Mouse (Mus musculus): ENCODE results near the gene Parvb. TPM values are rescaled to one million over a fixed set of nuclear protein-coding genes. Genes with fewer than 3 reads are reported as not detected.

Gene Parvb
- polyA plus RNA-seq, 1 experiment from 2014 or later = 3.7 TPM

DNA sequence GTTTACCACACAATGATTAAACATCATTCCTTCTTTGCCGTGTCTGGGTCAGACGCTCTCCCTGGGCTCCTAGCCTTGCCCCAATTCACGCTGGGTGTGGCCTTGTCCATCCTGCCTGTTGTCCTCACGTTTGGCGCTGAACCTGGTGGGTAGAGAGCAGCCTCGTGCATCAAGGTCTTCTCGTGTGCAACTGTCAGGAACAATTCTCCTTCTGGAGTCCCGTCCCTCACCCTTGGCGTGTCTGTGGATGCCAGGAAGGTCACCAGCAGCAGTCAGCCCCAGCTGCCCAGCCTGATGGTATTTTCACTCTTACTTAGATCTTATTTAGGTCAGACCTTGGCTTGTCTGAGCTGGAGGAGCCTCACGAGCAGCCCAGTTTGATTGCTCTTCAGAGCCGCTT lies 33.3 kb downstream of the Parvb start:
- H3K27ac ChIP-seq (replicated peaks) = no peak overlapping the region
- ATAC-seq (ENCODE audit: low FRiP score, low read depth) = no peak
- 0 out of 2 replicates have a peak, but pooled peaks cover 4% of the 10 kb centered on the region for H3K27me3 ChIP-seq
- 66% methylated on average over 11 of the region's 11 CpGs for WGBS
- no peak overlapping the region for H3K4me2 ChIP-seq
- no peak overlapping the region for H3K4me3 ChIP-seq
- no peaks in the 10 kb centered on the region for H3K36me3 ChIP-seq
- no peaks in the 10 kb centered on the region for H3K9me3 ChIP-seq
- peaks cover 18% of the 10 kb centered on the region for H3K4me1 ChIP-seq (replicated peaks)
- H3K9ac ChIP-seq = no peak overlapping the region

DNA sequence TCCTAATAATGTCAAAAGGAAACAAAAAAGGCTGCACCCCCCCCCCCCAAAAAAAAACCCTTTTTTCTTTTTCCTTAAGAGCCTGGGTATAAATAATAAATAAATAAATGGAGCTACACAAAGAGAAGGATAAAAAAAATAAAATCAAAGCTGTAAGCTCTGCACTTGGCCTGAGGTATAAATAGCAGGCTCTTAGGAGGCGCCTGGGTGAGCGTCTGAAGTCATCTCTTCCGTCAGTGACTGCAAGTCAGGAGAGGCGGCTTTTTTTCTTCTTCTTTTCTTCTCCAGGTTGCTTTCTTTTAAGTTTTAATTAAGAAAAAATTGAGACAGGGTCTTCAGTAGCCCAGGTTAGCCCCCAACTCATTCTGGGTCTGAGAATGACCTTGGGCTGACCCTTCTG lies 34.4 kb downstream of the Parvb start:
- H3K27ac ChIP-seq (replicated peaks) = no peak overlapping the region
- 0 out of 2 replicates have a peak, but pooled peaks cover 4% of the 10 kb centered on the region for H3K27me3 ChIP-seq
- peaks cover 7% of the 10 kb centered on the region; the same call in 1 of the 2 replicates for H3K4me1 ChIP-seq (replicated peaks)
- no peak overlapping the region for H3K4me3 ChIP-seq
- ATAC-seq (ENCODE audit: low FRiP score, low read depth) = no peak
- H3K4me2 ChIP-seq = no peak overlapping the region
- H3K9ac ChIP-seq = no peak overlapping the region
- no peaks in the 10 kb centered on the region for H3K9me3 ChIP-seq
- WGBS = 69% methylated on average over 4 of the region's 4 CpGs
- H3K36me3 ChIP-seq = no peaks in the 10 kb centered on the region

DNA sequence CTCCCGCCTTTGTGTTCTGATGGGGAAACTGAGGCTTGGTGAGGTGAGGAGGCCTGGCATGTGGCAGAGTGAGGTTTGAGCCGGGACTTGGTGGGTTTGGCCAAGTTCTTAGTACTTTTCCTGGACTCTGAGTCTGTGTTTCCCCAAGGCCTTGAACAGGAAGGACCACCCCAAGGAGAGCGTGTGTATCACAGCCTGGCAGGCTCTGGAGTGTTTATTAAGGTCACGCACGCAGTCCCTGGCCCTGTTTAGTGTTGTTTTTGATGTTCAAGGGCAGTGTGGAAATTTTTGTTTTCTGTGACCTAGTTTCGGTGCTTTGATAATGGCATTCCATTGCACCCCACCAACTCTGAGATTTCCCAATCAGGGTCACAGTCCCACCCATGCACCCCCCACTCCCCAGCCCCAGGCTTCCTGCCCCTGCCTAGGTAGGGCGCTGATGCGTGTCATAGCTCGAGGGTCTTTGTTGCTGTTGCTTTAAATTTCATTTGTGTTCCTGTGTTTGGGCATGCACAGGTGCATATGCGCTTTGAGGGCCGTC lies 35.9 kb downstream of the Parvb start:
- no peak overlapping the region for H3K27ac ChIP-seq (replicated peaks)
- no peak overlapping the region for H3K4me2 ChIP-seq

DNA sequence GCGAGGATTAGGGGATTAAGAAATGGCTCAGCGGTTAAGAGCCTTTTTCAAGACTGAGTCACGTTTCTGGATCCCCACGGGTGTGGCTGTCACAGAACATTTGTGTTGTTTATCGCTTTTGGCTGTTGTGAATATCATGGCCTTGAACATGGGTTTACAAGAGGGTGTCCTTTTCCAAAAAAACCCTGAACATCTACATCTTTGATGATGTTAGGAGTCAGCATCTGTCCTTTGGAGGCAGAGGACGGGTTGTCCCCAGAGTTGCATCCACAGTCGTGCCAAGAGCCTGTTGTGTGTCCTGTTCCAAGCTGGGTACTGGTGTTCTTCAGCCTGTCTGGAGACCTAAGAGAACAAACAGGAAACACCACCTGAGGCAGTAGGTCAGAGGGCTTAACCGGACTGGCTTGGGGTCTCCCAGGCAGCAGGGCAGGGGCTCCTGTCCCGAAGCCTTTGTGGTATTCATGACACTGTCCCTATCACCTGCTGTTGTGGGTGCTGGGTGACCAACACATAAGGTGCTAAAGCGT lies 37.3 kb downstream of the Parvb start:
- Histone ChIP-seq H3K9ac (no peak overlapping the region), H3K27me3 (0 out of 2 replicates have a peak, but pooled peaks cover 4% of the 10 kb centered on the region), H3K4me3 (no peak overlapping the region), H3K4me1 (replicated peaks) (no peaks in the 10 kb centered on the region), H3K4me2 (no peak overlapping the region), H3K36me3 (no peaks in the 10 kb centered on the region), H3K9me3 (no peaks in the 10 kb centered on the region), H3K27ac (replicated peaks) (no peak overlapping the region)
- WGBS = 89% methylated on average over 10 of the region's 10 CpGs
- no peak for ATAC-seq (ENCODE audit: low FRiP score, low read depth)

More for the DNA sequence above, 35.9 kb downstream of the Parvb start:
- ATAC-seq (ENCODE audit: low FRiP score, low read depth) = no peak
- 91% methylated on average over 11 of the region's 11 CpGs for WGBS
- Histone ChIP-seq H3K9ac (no peak overlapping the region), H3K9me3 (no peaks in the 10 kb centered on the region), H3K4me3 (no peak overlapping the region), H3K4me1 (replicated peaks) (peaks cover 6% of the 10 kb centered on the region; the same call in 1 of the 2 replicates), H3K36me3 (no peaks in the 10 kb centered on the region), H3K27me3 (0 out of 2 replicates have a peak, but pooled peaks cover 4% of the 10 kb centered on the region)

DNA sequence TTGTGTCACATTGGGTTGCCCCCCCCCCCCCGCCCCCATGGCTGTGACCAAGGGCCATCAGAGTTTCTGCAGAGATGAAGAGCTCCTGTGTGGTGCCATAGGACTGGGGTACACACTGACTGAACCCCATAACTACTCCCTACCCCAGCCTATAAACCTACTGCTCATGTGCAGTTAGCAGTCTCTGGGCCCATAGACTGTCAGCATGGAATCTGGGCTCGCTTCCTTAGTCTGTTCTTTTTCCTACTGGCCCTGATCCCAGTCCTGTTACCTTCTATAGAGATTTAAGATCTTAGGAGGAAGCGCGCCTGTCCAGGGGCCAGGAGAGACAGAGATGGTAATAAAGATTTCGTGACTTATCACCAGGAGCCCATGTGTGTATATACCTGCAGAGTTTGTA lies 38.2 kb downstream of the Parvb start:
- no peak for ATAC-seq (ENCODE audit: low FRiP score, low read depth)

DNA sequence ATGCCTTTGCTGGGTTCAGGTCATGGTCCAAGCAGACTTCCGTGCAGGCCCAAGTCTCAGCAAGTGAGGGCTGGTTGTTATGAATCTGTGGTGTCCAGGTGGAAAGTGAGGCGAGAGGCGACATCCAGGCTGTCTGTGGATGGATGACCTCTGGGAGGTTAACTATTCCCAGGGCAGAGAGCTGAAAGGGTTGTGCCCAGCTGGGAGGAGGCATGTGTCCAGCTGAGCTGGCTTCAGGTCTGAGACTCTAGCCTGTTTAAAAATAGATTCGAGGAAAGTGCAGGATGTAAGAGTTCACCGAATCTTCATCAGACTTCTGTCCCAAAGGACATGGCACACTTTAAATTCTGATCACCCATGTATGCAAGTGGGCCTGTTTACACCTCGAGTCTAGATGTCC lies 38.6 kb downstream of the Parvb start:
- no peak for ATAC-seq (ENCODE audit: low FRiP score, low read depth)
- 71% methylated on average over 6 of the region's 6 CpGs for WGBS

More for the DNA sequence above, 38.2 kb downstream of the Parvb start:
- Histone ChIP-seq H3K4me2 (no peak overlapping the region), H3K9ac (no peak overlapping the region), H3K27ac (replicated peaks) (no peak overlapping the region), H3K9me3 (no peaks in the 10 kb centered on the region), H3K36me3 (no peaks in the 10 kb centered on the region), H3K27me3 (no peaks in the 10 kb centered on the region), H3K4me1 (replicated peaks) (no peaks in the 10 kb centered on the region), H3K4me3 (no peak overlapping the region)
- 76% methylated on average over 5 of the region's 5 CpGs for WGBS

DNA sequence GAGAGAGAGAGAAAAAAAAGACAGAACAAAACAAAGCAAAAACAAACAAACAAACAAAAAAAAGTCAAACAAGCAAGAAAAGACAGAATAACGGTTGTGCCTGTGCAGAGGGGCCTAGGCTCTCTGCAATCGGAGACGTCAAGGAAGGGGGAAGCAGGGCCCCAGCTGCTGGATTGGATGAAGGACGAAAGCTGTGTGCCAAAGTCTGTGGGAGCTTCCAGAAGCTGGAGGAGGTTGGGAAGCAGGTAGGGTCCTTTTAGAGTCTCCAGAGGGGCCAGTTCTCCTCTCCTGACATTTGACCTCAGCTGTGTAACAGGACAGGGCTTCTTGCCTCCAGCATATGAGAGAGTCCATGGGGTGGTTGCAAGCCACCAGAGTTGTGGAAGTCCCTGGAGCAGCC lies 44.2 kb downstream of the Parvb start:
- Histone ChIP-seq H3K4me1 (replicated peaks) (0 out of 2 replicates have a peak, but pooled peaks cover 4% of the 10 kb centered on the region), H3K4me2 (no peak overlapping the region), H3K9me3 (no peaks in the 10 kb centered on the region), H3K27ac (replicated peaks) (no peak overlapping the region), H3K36me3 (no peaks in the 10 kb centered on the region), H3K27me3 (no peaks in the 10 kb centered on the region), H3K9ac (no peak overlapping the region), H3K4me3 (no peak overlapping the region)
- WGBS = 85% methylated on average over 4 of the region's 4 CpGs
- no peak for ATAC-seq (ENCODE audit: low FRiP score, low read depth)

More for the DNA sequence above, 38.6 kb downstream of the Parvb start:
- H3K4me3 ChIP-seq = no peak overlapping the region
- no peak overlapping the region for H3K4me2 ChIP-seq
- no peaks in the 10 kb centered on the region for H3K27me3 ChIP-seq
- no peaks in the 10 kb centered on the region for H3K9me3 ChIP-seq
- no peaks in the 10 kb centered on the region for H3K4me1 ChIP-seq (replicated peaks)
- H3K27ac ChIP-seq (replicated peaks) = no peak overlapping the region
- no peaks in the 10 kb centered on the region for H3K36me3 ChIP-seq
- H3K9ac ChIP-seq = no peak overlapping the region

DNA sequence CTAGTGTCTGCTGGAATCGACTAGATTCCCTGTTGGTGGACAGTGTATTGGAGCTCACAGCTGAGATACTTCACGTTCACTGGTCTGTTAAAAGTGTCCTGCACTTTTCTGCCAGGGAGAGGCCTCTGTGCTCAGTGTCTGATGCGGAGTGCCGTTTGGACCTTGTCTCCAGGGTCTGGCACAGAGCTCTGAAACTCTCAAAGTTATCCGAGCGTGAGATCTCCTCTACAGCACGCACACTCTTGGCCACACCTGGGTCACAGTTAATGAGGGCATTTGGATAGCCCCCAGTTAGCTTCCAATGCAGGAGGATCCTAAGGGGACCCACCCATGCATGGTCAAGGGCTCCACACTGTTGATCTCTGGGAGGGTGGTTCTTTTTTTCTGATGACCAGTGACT lies 46.2 kb downstream of the Parvb start:
- no peak overlapping the region for H3K4me3 ChIP-seq
- 0 out of 2 replicates have a peak, but pooled peaks cover 4% of the 10 kb centered on the region for H3K4me1 ChIP-seq (replicated peaks)
- no peak for ATAC-seq (ENCODE audit: low FRiP score, low read depth)
- H3K36me3 ChIP-seq = no peaks in the 10 kb centered on the region
- 71% methylated on average over 7 of the region's 7 CpGs for WGBS
- no peak overlapping the region for H3K9ac ChIP-seq
- H3K27ac ChIP-seq (replicated peaks) = no peak overlapping the region
- no peaks in the 10 kb centered on the region for H3K27me3 ChIP-seq
- no peaks in the 10 kb centered on the region for H3K9me3 ChIP-seq
- no peak overlapping the region for H3K4me2 ChIP-seq

DNA sequence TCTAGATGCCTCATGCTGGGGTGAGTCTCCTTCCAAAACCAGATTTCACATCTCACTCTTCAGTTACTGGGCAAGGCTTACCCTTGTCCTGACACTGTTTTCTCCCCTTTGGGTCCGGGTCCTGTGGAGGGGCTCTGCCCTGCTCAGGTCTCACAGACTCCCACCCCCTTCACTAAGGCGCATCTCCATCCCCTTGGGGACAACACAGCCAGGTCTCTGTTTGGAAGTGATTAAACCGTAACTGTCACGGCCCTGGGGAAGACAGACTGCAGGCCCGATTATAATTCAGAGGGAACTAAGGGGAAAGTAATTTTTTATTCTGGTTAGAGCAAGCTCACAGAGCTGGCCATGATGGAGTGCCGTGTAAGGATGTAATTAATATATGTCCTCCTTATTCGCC lies 46.8 kb downstream of the Parvb start:
- Histone ChIP-seq H3K27me3 (no peaks in the 10 kb centered on the region), H3K9ac (no peak overlapping the region), H3K27ac (replicated peaks) (no peak overlapping the region), H3K9me3 (no peaks in the 10 kb centered on the region), H3K36me3 (no peaks in the 10 kb centered on the region), H3K4me1 (replicated peaks) (0 out of 2 replicates have a peak, but pooled peaks cover 4% of the 10 kb centered on the region), H3K4me3 (no peak overlapping the region), H3K4me2 (no peak overlapping the region)
- WGBS = 30% methylated on average over 7 of the region's 7 CpGs
- ATAC-seq (ENCODE audit: low FRiP score, low read depth) = peak; percentile 55; the same call in 1 of the 2 replicates

DNA sequence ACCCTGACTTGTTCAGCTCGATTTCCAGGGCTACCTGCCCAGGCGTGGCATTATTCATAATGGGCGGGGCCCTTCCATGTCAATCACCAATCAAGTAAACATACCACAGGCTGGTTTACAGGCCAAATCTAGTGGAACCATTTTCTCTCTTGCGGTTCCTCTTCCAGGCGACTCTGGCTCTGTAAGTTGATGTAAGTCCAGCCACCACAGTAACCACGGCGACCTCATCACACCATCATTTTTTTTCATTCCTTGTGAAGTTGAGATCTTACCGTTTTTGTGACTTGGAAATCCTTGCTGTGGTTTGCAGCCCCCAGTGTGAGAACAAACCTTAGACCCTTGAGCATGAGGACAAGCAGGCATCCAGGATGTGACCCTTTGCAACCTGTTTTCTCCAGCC lies 48.5 kb downstream of the Parvb start:
- H3K27ac ChIP-seq (replicated peaks) = no peak overlapping the region
- H3K4me1 ChIP-seq (replicated peaks) = 0 out of 2 replicates have a peak, but pooled peaks cover 4% of the 10 kb centered on the region
- H3K27me3 ChIP-seq = no peaks in the 10 kb centered on the region
- H3K36me3 ChIP-seq = no peaks in the 10 kb centered on the region
- 85% methylated on average over 8 of the region's 8 CpGs for WGBS
- no peak overlapping the region for H3K4me2 ChIP-seq
- no peaks in the 10 kb centered on the region for H3K9me3 ChIP-seq
- H3K9ac ChIP-seq = no peak overlapping the region
- no peak for ATAC-seq (ENCODE audit: low FRiP score, low read depth)
- H3K4me3 ChIP-seq = no peak overlapping the region

DNA sequence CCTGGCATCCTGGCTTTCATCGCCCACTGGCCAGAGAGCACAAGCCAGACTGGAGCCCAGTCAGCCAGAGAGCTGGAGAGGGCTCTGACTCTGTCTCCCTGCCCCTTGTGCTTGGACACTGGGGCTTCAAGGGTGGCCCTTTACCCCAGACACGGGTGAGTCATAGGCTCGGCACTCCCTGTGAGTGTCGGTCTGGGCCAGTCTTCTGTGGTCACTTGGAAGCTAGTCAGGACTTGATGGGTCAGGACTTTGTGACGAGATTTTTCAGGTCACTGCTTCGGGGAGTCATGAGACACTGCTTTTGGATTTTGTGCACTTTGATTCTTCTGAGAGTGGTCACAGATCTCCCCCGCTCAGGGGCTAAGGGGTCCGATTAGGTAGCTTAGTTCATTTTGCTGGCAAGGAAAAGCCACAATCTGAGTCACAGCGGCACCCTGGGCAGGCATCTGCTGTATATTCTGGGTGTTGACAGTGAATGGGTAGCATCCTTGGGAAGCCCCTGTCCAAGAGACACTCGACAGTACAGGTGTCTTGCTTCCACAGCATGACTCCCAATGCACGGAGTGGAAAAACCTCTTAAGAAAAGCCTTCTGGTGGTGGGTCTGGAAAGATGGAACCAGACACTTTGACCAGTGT lies 49.0 kb downstream of the Parvb start:
- Histone ChIP-seq H3K4me3 (no peak overlapping the region), H3K4me1 (replicated peaks) (0 out of 2 replicates have a peak, but pooled peaks cover 4% of the 10 kb centered on the region), H3K36me3 (no peaks in the 10 kb centered on the region), H3K4me2 (no peak overlapping the region), H3K27me3 (no peaks in the 10 kb centered on the region), H3K9me3 (no peaks in the 10 kb centered on the region), H3K27ac (replicated peaks) (no peak overlapping the region), H3K9ac (no peak overlapping the region)
- 84% methylated on average over 11 of the region's 11 CpGs for WGBS
- no peak for ATAC-seq (ENCODE audit: low FRiP score, low read depth)

DNA sequence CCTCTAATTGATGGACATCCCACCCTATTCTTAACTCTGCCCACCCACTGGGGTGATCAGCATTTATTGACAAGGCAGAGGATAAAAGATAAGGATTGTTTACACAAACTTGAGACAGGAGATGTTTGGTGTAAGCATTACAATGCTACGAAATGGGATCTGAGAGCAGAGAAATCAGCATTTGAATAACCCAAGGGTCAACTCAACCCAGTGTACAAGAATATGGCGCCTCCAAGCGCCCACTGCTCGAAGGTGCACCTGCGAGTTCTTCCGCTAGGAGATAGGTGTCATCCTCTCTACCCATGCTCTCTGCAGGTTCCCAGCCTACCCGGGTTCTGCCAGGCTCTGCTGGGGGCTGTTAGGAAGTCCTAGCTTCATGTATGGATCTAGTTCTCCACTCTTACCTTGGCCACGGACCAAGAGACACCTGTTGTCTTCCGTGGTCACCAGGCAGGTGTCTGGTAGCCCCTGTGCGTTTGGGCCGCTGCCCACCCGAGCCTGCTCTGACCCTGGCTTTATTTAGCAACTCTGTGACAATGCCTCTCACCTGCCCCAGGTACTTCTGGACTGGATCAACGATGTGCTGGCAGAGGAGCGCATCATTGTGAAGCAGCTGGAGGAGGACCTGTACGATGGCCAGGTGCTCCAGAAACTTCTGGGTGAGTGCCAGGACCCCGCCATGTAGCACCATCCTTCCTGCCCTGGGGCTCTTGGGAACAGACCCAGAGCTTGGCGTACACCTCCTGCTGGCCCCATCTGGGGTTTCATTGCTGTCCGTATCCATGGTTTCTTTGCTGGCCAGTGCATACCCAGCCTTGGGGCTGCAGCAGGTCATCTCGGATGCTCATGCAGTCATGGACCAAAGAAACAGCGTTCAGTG lies 50.6 kb downstream of the Parvb start:
- ATAC-seq (ENCODE audit: low FRiP score, low read depth) = no peak
- Histone ChIP-seq H3K36me3 (no peaks in the 10 kb centered on the region), H3K9ac (no peak overlapping the region), H3K4me1 (replicated peaks) (0 out of 2 replicates have a peak, but pooled peaks cover 4% of the 10 kb centered on the region), H3K27me3 (no peaks in the 10 kb centered on the region), H3K4me3 (no peak overlapping the region), H3K27ac (replicated peaks) (no peak overlapping the region), H3K9me3 (no peaks in the 10 kb centered on the region), H3K4me2 (no peak overlapping the region)
- WGBS = 71% methylated on average over 20 of the region's 20 CpGs

Measured in hindbrain, embryonic 15.5 days (tissue).